Mouse (Mus musculus) stomach, embryonic 14.5 days (tissue): ENCODE results near the gene Arvcf. TPM values are rescaled to one million over a fixed set of nuclear protein-coding genes. Genes with fewer than 3 reads are reported as not detected.

Source experiments
- ATAC-seq: fragments of 200-750 bp; cut with Nextera tagmentation; 2 replicates; pipeline ENCODE4 v1.8.0; 2017; ENCODE audit warnings: low read depth, moderate TSS enrichment; ENCODE audit not compliant: insufficient number of reproducible peaks, insufficient read depth, low FRiP score
- H3K27ac ChIP-seq: fragments of 300-500 bp; sonication (generic); 2 replicates; pipeline ENCODE4 v1.5.1; 2014; ENCODE audit warnings: mild to moderate bottlenecking, low read length, moderate library complexity, mixed read lengths
- H3K27me3 ChIP-seq: fragments of 300-500 bp; sonication (generic); 2 replicates; pipeline ENCODE4 v1.6.1; 2014; ENCODE audit warnings: low read length, control low read depth, mixed read lengths; ENCODE audit not compliant: control insufficient read depth, insufficient read depth
- H3K36me3 ChIP-seq: fragments of 300-500 bp; sonication (generic); 2 replicates; pipeline ENCODE4 v1.6.1; 2014; ENCODE audit warnings: mild to moderate bottlenecking, control low read depth, low read length, moderate library complexity, mixed read lengths; ENCODE audit not compliant: control insufficient read depth, insufficient read depth
- H3K4me1 ChIP-seq: fragments of 300-500 bp; sonication (generic); 2 replicates; pipeline ENCODE4 v1.6.1; 2014; ENCODE audit warnings: low read length, control low read depth, mixed read lengths; ENCODE audit not compliant: control insufficient read depth, insufficient read depth
- H3K4me2 ChIP-seq: fragments of 300-500 bp; sonication (generic); replicated peaks from 2 replicates; pipeline ENCODE4 v1.6.1; 2014; ENCODE audit warnings: low read depth, low read length, control low read depth
- H3K4me3 ChIP-seq: fragments of 300-500 bp; sonication (generic); 2 replicates; pipeline ENCODE4 v1.5.1; 2014; ENCODE audit warnings: low read depth, low read length, control low read depth
- H3K9ac ChIP-seq: fragments of 300-500 bp; sonication (generic); replicated peaks from 2 replicates; pipeline ENCODE4 v1.6.1; 2014; ENCODE audit warnings: low read depth, mild to moderate bottlenecking, control low read depth, low read length, moderate library complexity, mixed read lengths
- H3K9me3 ChIP-seq: fragments of 300-500 bp; sonication (generic); 2 replicates; pipeline ENCODE4 v1.6.1; 2016; ENCODE audit warnings: low read depth, low read length, control low read depth; ENCODE audit not compliant: control insufficient read depth
- WGBS: fragments of 180-500 bp; shearing (Covaris S2); extraction: QIAGEN DNeasy Blood & Tissue Kit; methylation state at CpG from one replicate; pipeline ENCODE4 v1.1.7; 2014; 5-methylcytosine and 5-hydroxymethylcytosine counted together
- polyA plus RNA-seq: library from polyadenylated mRNA; unstranded; fragments of >200 nt; fragmentation: Nextera tagmentation; extraction: Ambion mirVana; gene quantifications from 2 replicates; pipeline ENCODE4 v1.2.1, GENCODE M21; 2014

Gene Arvcf
- polyA plus RNA-seq, 1 experiment from 2014 or later: 27.9 TPM

DNA sequence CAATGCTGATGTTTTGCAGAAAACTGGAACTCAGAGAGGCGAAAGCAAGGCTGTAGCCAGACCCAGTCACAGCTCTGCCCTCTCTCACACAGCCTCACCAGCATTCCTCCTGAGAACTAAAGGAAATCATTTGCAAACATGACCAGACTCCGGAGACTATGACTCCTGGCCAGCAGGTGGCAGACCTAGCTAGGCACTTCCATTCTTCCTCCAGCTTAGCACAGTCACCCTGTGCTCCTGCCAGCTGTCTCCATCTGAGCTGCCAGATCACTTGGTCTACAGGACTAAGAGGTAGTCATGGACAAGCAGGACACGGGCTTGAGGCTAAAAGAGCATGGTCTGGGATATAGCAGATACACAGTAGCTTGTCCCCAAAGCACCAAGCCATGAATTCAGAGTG is 2.7 kb upstream of the Arvcf start:
- ATAC-seq: peak; percentile 15; the same call in 1 of the 2 replicates
- H3K27me3 ChIP-seq: no peaks in the 10 kb centered on the region
- H3K4me1 ChIP-seq: peaks cover 10% of the 10 kb centered on the region; the same call in 1 of the 2 replicates
- no peaks in the 10 kb centered on the region for H3K36me3 ChIP-seq
- H3K4me3 ChIP-seq: no peak overlapping the region
- no peaks in the 10 kb centered on the region for H3K9me3 ChIP-seq
- 4% methylated on average over 3 of the region's 3 CpGs for WGBS
- no peak overlapping the region for H3K27ac ChIP-seq
- H3K4me2 ChIP-seq: no peak overlapping the region
- no peak overlapping the region for H3K9ac ChIP-seq

DNA sequence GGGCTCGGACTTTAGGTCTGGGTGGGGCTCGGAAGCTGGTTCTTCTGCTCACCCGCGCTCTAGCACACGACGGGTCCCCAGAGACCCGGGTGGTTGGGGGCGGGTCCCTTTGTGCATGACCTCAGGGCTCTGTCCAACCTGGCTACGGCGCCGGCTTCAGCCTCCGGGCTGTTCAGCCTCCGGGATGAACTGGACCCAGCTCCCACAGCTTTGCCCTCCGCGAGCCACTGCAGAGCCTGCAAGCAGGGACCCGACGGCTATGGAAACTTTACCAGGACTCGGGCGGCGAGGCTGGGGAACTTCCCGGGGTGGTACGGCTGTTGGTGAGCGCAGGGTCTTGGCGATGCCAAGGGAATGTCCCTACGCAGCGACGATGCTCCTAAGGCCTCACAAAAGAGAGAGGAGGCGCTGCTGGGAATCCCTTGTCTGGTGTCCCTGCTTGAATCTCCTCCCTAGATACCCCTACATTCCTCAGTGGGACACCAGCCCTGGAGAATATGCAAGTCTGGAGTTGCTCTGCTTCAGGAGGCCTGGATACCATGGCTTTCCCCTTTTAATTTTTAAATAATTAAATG is 706 bp downstream of the Arvcf start:
- Histone ChIP-seq H3K27ac (no peak overlapping the region), H3K9ac (peak overlapping the region; percentile 46), H3K4me3 (peak overlapping the region; percentile 70), H3K4me2 (peak overlapping the region; percentile 99), H3K36me3 (no peaks in the 10 kb centered on the region), H3K4me1 (peaks cover 7% of the 10 kb centered on the region; the same call in 1 of the 2 replicates), H3K27me3 (no peaks in the 10 kb centered on the region), H3K9me3 (no peaks in the 10 kb centered on the region)
- WGBS: under 1% methylated on average over 28 of the region's 28 CpGs
- ATAC-seq: peak; percentile 8

- H3K9me3 ChIP-seq: no peaks in the 10 kb centered on the region
- WGBS: 80% methylated on average over 12 of the region's 12 CpGs
- H3K27me3 ChIP-seq: no peaks in the 10 kb centered on the region
- H3K36me3 ChIP-seq: no peaks in the 10 kb centered on the region
- ATAC-seq: no peak
- no peak overlapping the region for H3K9ac ChIP-seq
- H3K27ac ChIP-seq: no peak overlapping the region
- H3K4me2 ChIP-seq: no peak overlapping the region
- H3K4me1 ChIP-seq: peaks cover 3% of the 10 kb centered on the region; the same call in 1 of the 2 replicates
- H3K4me3 ChIP-seq: no peak overlapping the region
Measured at GRCm38 (mm10) chr16:18349761-18350325, 1.9 kb downstream of the Arvcf start.

- no peaks in the 10 kb centered on the region for H3K36me3 ChIP-seq
- peaks cover 3% of the 10 kb centered on the region; the same call in 1 of the 2 replicates for H3K4me1 ChIP-seq
- H3K9me3 ChIP-seq: no peaks in the 10 kb centered on the region
- H3K4me2 ChIP-seq: no peak overlapping the region
- H3K27me3 ChIP-seq: no peaks in the 10 kb centered on the region
- no peak overlapping the region for H3K27ac ChIP-seq
- H3K4me3 ChIP-seq: no peak overlapping the region
- no peak for ATAC-seq
- 66% methylated on average over 5 of the region's 5 CpGs for WGBS
- H3K9ac ChIP-seq: no peak overlapping the region
Measured at GRCm38 (mm10) chr16:18351313-18352055, 3.5 kb downstream of the Arvcf start.

- Histone ChIP-seq H3K27me3 (no peaks in the 10 kb centered on the region), H3K4me1 (no peaks in the 10 kb centered on the region), H3K9me3 (no peaks in the 10 kb centered on the region), H3K4me2 (no peak overlapping the region), H3K4me3 (no peak overlapping the region), H3K27ac (no peak overlapping the region), H3K36me3 (no peaks in the 10 kb centered on the region), H3K9ac (no peak overlapping the region)
- WGBS: 48% methylated on average over 1 of the region's 1 CpGs
- ATAC-seq: no peak
Measured at GRCm38 (mm10) chr16:18353106-18353505, 5.1 kb downstream of the Arvcf start.

- H3K4me2 ChIP-seq: no peak overlapping the region
- no peak overlapping the region for H3K9ac ChIP-seq
- no peak for ATAC-seq
- H3K27me3 ChIP-seq: no peaks in the 10 kb centered on the region
- H3K4me1 ChIP-seq: no peaks in the 10 kb centered on the region
- no peak overlapping the region for H3K4me3 ChIP-seq
- no peaks in the 10 kb centered on the region for H3K9me3 ChIP-seq
- H3K27ac ChIP-seq: no peak overlapping the region
- no peaks in the 10 kb centered on the region for H3K36me3 ChIP-seq
- WGBS: 79% methylated on average over 1 of the region's 1 CpGs
Measured at GRCm38 (mm10) chr16:18356961-18357360, 9.0 kb downstream of the Arvcf start.

GRCm38 (mm10) chr16:18357977-18358376 is 10.0 kb downstream of the Arvcf start:
- Histone ChIP-seq H3K27ac (no peak overlapping the region), H3K36me3 (no peaks in the 10 kb centered on the region), H3K9me3 (no peaks in the 10 kb centered on the region), H3K9ac (no peak overlapping the region), H3K4me3 (no peak overlapping the region), H3K27me3 (no peaks in the 10 kb centered on the region), H3K4me2 (no peak overlapping the region), H3K4me1 (no peaks in the 10 kb centered on the region)
- WGBS: 83% methylated on average over 6 of the region's 6 CpGs
- ATAC-seq: no peak

DNA sequence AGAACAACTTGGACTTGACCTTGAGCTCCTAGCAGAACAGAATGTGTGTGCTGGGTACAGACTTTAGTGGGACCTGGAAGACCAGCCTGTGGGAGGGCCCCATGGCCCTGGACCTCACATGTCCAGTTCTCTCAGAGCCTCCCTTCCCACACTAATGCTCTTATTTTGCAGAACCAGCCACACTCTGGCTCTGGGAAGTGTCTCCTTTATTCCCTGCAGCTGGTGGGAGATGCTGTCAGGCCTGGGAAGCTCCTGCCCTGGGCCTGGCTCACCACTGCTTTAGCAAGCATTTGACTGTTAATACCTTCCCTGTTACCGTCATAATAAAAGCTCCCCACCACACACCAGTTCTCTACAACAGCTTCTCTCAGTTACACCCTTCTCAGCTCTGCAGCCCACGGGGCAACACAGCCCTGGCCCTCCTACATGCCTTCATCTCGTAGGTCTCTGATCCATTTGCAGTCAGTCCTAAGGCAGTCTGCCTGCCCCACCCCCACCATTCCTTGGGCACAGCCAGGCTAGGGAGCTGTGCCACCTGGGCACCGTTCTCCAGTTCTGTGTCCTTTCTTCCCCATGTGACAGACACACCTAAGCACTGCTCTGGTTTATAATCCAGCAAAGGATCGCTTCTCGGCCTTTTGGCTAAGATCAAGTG is 12.3 kb downstream of the Arvcf start:
- 68% methylated on average over 6 of the region's 6 CpGs for WGBS
- no peak overlapping the region for H3K9ac ChIP-seq
- H3K9me3 ChIP-seq: no peaks in the 10 kb centered on the region
- no peak overlapping the region for H3K27ac ChIP-seq
- no peak overlapping the region for H3K4me3 ChIP-seq
- no peaks in the 10 kb centered on the region for H3K4me1 ChIP-seq
- ATAC-seq: peak; percentile 65; the same call in 1 of the 2 replicates
- H3K4me2 ChIP-seq: no peak overlapping the region
- H3K36me3 ChIP-seq: no peaks in the 10 kb centered on the region
- H3K27me3 ChIP-seq: no peaks in the 10 kb centered on the region
